24 mouse cellular contexts compared by ENCODE assay signal in the genomic region with DNA sequence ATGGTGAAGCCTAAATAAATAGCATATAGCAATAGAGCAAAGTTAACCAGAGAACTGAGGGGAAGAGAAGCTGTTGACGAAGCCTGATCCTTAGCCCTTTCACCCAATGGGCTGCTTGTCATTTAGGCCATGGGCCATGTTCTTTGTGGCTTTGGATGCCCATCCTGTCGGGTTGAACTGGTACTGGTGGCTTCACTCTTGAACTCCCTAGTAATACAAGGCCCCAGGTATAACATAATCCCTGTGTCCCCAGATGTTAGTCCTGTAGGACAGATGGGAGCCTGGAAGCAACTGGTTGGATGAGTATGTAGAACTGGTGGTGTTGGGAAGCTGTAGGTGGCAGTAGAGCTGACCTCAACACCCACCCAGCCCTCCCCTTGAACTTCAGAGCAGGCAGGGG. TPM values are rescaled to one million over a fixed set of nuclear protein-coding genes. Genes with fewer than 3 reads are reported as not detected.
DNase-seq lines count a peak whose midpoint lies in the region.
"Had no signal": no experiment of that assay in that cellular context is flagged by ENCODE, and none has a peak within 500 bp of the region (broad histone marks: within the 10 kb centered on the region; RNA-seq: fewer than 3 reads in every experiment).

No protein-coding gene starts in this region.

- no peaks in the 10 kb centered on the region for H3K4me1 ChIP-seq in heart, embryonic 10.5 days

- H3K27ac ChIP-seq in heart, embryonic 10.5 days: no peak overlapping the region

- no peaks in the 10 kb centered on the region for H3K27me3 ChIP-seq in heart, embryonic 10.5 days (ENCODE audit: insufficient read depth, poor library complexity, severe bottlenecking)
- H3K27me3 ChIP-seq: CH12.LX, Patski had no signal

- no peaks in the 10 kb centered on the region for H3K9me3 ChIP-seq in heart, embryonic 10.5 days
- H3K9me3 ChIP-seq: G1E had no signal

- H3K4me3 ChIP-seq in heart, embryonic 10.5 days: no peak overlapping the region

- peak; percentile 28 for DNase-seq in heart, adult 11 months
- DNase-seq in heart, embryonic 10.5 days (ENCODE audit: low spot score): no peak
- DNase-seq in adipocyte (ENCODE audit: low spot score): peak; percentile 12
- DNase-seq in fat pad, adult 2 months (ENCODE audit: extremely low read depth, low read depth, low spot score): peak; percentile 97
- DNase-seq in spleen, adult 12 weeks (ENCODE audit: low spot score): no peak
- DNase-seq in testis, postnatal 10 days (ENCODE audit: low spot score): no peak
- DNase-seq: adrenal gland, adult 2 months; adrenal gland, adult 8-10 months; adrenal gland, postnatal 10 days; adrenal gland, postnatal 14 days; adrenal gland, postnatal 25 days; adrenal gland, postnatal 36 days; B cell, adult 2 months; cerebellum, adult 11 months; cerebellum, adult 11-12 months; cerebellum, adult 18-20 months; cerebellum, adult 2 months had no signal

- 69% methylated on average over 2 of the region's 2 CpGs for WGBS in heart, embryonic 10.5 days

- no peaks in the 10 kb centered on the region for H3K36me3 ChIP-seq in heart, embryonic 10.5 days
- H3K36me3 ChIP-seq: G1E had no signal

RNA-seq across cellular contexts. Expression of a gene that starts 5.1 kb away (rescaled TPM):
- not detected in 2 replicates for polyA plus RNA-seq in heart, embryonic 10.5 days (2016; fragmentation: Nextera tagmentation; extraction: Ambion mirVana)
- polyA plus RNA-seq: activated CD4-positive, CD25-positive, alpha-beta regulatory T cell, adult 4 months; adrenal gland, adult 2 months; brain, embryonic 14.5 days; C2C12; CD4-positive, CD25-positive, alpha-beta regulatory T cell, adult 4 months; cerebellum, adult 2 months; G1E had no signal

RNA-seq across cellular contexts. Expression of a gene that starts 30.5 kb away (rescaled TPM):
- not detected in 2 replicates for polyA plus RNA-seq in heart, embryonic 10.5 days (2016; fragmentation: Nextera tagmentation; extraction: Ambion mirVana)
- polyA plus RNA-seq: activated CD4-positive, CD25-positive, alpha-beta regulatory T cell, adult 4 months; adrenal gland, adult 2 months; C2C12; CD4-positive, CD25-positive, alpha-beta regulatory T cell, adult 4 months; G1E had no signal

RNA-seq across cellular contexts. Expression of a gene that starts 32.0 kb away (rescaled TPM):
- 6.3 and 6.7 TPM in 2 replicates for polyA plus RNA-seq in heart, embryonic 10.5 days (2016; fragmentation: Nextera tagmentation; extraction: Ambion mirVana)

RNA-seq across cellular contexts. Expression of a gene that starts 56.0 kb away (rescaled TPM):
- polyA plus RNA-seq in heart, embryonic 10.5 days (2016; fragmentation: Nextera tagmentation; extraction: Ambion mirVana): 0.30 and 0.82 TPM in 2 replicates
- polyA plus RNA-seq: activated CD4-positive, CD25-positive, alpha-beta regulatory T cell, adult 4 months; adrenal gland, adult 2 months; G1E had no signal

RNA-seq across cellular contexts. Expression of a gene that starts 59.5 kb away (rescaled TPM):
- 12.7 and 18.9 TPM in 2 replicates for polyA plus RNA-seq in heart, embryonic 10.5 days (2016; fragmentation: Nextera tagmentation; extraction: Ambion mirVana)

Comparison
In these comparisons a context has a peak if more than half of its experiments do, and no peak if none do; other contexts are left out.
1. DNase-seq: peak in heart, adult 11 months (single experiment), adipocyte (single experiment) and fat pad, adult 2 months (single experiment); none in heart, embryonic 10.5 days (single experiment), spleen, adult 12 weeks (single experiment) and testis, postnatal 10 days (single experiment).